Mouse (Mus musculus): ENCODE measurements around the gene Ube4b. TPM values are rescaled to one million over a fixed set of nuclear protein-coding genes. Genes with fewer than 3 reads are reported as not detected.

The Ube4b gene
- total RNA-seq, 2 experiments from 2014 or later = 26.3 to 31.7 TPM

- peak; percentile 88 for ATAC-seq (ENCODE audit: poor library complexity, severe bottlenecking)
Observed at GRCm38 (mm10) chr4:149340680-149341079, 85.9 kb downstream of the Ube4b start.

- no peak for ATAC-seq (ENCODE audit: poor library complexity, severe bottlenecking)
Observed at GRCm38 (mm10) chr4:149339426-149340214, 86.9 kb downstream of the Ube4b start.

GRCm38 (mm10) chr4:149338137-149338536, 88.4 kb downstream of the Ube4b start:
- ATAC-seq (ENCODE audit: poor library complexity, severe bottlenecking) = no peak

GRCm38 (mm10) chr4:149337353-149337752, 89.2 kb downstream of the Ube4b start:
- no peak for ATAC-seq (ENCODE audit: poor library complexity, severe bottlenecking)

GRCm38 (mm10) chr4:149336302-149336701, 90.2 kb downstream of the Ube4b start:
- ATAC-seq (ENCODE audit: poor library complexity, severe bottlenecking) = no peak

GRCm38 (mm10) chr4:149334881-149335280, 91.7 kb downstream of the Ube4b start:
- ATAC-seq (ENCODE audit: poor library complexity, severe bottlenecking) = no peak

- ATAC-seq (ENCODE audit: poor library complexity, severe bottlenecking) = no peak
Observed at GRCm38 (mm10) chr4:149332726-149333125, 93.8 kb downstream of the Ube4b start.

- ATAC-seq (ENCODE audit: poor library complexity, severe bottlenecking) = no peak
Observed at GRCm38 (mm10) chr4:149330495-149330894, 96.1 kb downstream of the Ube4b start.

- no peak for ATAC-seq (ENCODE audit: poor library complexity, severe bottlenecking)
Observed at GRCm38 (mm10) chr4:149328735-149329134, 97.8 kb downstream of the Ube4b start.

- no peak for ATAC-seq (ENCODE audit: poor library complexity, severe bottlenecking)
Observed at GRCm38 (mm10) chr4:149327281-149327680, 99.3 kb downstream of the Ube4b start.

GRCm38 (mm10) chr4:149325411-149326162, 101.0 kb downstream of the Ube4b start:
- no peak for ATAC-seq (ENCODE audit: poor library complexity, severe bottlenecking)

GRCm38 (mm10) chr4:149323730-149324129, 102.8 kb downstream of the Ube4b start:
- ATAC-seq (ENCODE audit: poor library complexity, severe bottlenecking) = no peak

GRCm38 (mm10) chr4:149322718-149323117, 103.8 kb downstream of the Ube4b start:
- no peak for ATAC-seq (ENCODE audit: poor library complexity, severe bottlenecking)

GRCm38 (mm10) chr4:149322286-149322685, 104.3 kb downstream of the Ube4b start:
- ATAC-seq (ENCODE audit: poor library complexity, severe bottlenecking) = peak; percentile 68

- no peak for ATAC-seq (ENCODE audit: poor library complexity, severe bottlenecking)
Observed at GRCm38 (mm10) chr4:149319088-149319487, 107.5 kb downstream of the Ube4b start.

- no peak for ATAC-seq (ENCODE audit: poor library complexity, severe bottlenecking)
Observed at GRCm38 (mm10) chr4:149317387-149317786, 109.2 kb downstream of the Ube4b start.

- no peak for ATAC-seq (ENCODE audit: poor library complexity, severe bottlenecking)
Observed at GRCm38 (mm10) chr4:149314275-149314837, 112.2 kb downstream of the Ube4b start.

- ATAC-seq (ENCODE audit: poor library complexity, severe bottlenecking) = no peak
Observed at GRCm38 (mm10) chr4:149313558-149314253, 112.8 kb downstream of the Ube4b start.

GRCm38 (mm10) chr4:149311996-149312395, 114.6 kb downstream of the Ube4b start:
- ATAC-seq (ENCODE audit: poor library complexity, severe bottlenecking) = no peak

- no peak for ATAC-seq (ENCODE audit: poor library complexity, severe bottlenecking)
Observed at GRCm38 (mm10) chr4:149308491-149308820, 118.1 kb downstream of the Ube4b start.

Data from megakaryocyte, adult 5-6 weeks (primary cell).